7 mouse cellular contexts compared by ENCODE assay signal in the genomic region with DNA sequence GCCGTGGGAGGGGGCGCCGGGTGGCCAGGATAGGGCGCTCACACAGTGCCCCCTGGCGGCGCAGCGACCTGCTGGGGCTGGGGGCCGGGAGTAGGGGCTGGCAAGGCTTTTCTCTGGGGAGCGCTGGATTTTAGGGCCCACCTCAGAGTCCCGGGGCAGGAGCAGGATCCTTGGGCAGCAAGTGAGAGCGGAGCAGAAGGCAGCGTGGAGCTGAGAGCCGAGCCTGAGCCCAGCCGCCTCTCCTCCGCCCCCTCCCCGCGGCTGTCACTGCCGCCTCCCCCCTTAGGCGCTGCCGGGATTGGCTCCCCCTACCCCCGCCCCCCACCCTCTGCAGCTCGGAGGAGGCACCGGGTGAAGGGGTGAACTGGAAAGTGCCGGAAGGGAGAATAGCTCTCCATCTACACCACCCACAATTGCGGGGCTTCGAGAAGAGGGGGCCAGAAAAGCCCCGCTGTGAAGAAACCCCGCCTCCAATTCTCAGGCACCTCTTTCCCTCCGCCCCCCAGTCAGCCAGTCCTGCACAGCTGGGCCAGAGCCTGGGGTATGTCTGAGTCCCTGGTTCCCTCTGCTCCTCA. TPM values are rescaled to one million over a fixed set of nuclear protein-coding genes. Genes with fewer than 3 reads are reported as not detected.
A peak's percentile ranks its signal among the peaks of the same experiment; 100 is the strongest.
DNase-seq lines count a peak whose midpoint lies in the region; ATAC-seq and TF ChIP-seq lines count a peak whose summit lies in the region.

Gene Kcnip2, minus strand, starts transcription at position 231 of the 575 bp plus-strand sequence.

- H3K4me2 ChIP-seq in heart, embryonic 15.5 days: peak within 1 kb of the TSS; percentile 85
- H3K4me2 ChIP-seq in liver, embryonic 14.5 days (ENCODE audit: low read depth): peak within 1 kb of the TSS; percentile 49

- TF ChIP-seq CTCF in liver, embryonic 14.5 days (IDR thresholded peaks at IDR 0.05; ENCODE audit: low read depth): peak; percentile 34

- no peak within 1 kb of the TSS for H3K27ac ChIP-seq in heart, embryonic 15.5 days
- no peak within 1 kb of the TSS for H3K27ac ChIP-seq in liver, embryonic 14.5 days

- TF ChIP-seq EP300 in liver, embryonic 14.5 days (IDR thresholded peaks at IDR 0.05; ENCODE audit: low read depth): no peak

- no peaks in the 10 kb centered on the region for H3K9me3 ChIP-seq in heart, embryonic 15.5 days (replicated peaks)
- no peaks in the 10 kb centered on the region for H3K9me3 ChIP-seq in liver, embryonic 14.5 days (ENCODE audit: control insufficient read depth, low read length)

- H3K4me1 ChIP-seq in heart, embryonic 15.5 days (replicated peaks): peaks cover 34% of the 10 kb centered on the region
- peaks cover 0 to 4% of the 10 kb centered on the region in 2 experiments; a peak in 1 of 4 replicates for H3K4me1 ChIP-seq in liver, embryonic 14.5 days (replicated peaks; ENCODE audit: control insufficient read depth in 2 of 2, insufficient read depth in 2 of 2, low read length in 1 of 2)

- peak within 1 kb of the TSS; percentile 51 for H3K4me3 ChIP-seq in heart, embryonic 15.5 days
- H3K4me3 ChIP-seq in liver, embryonic 14.5 days (ENCODE audit: insufficient read depth in 1 of 2, low read depth in 2 of 2, low read length in 2 of 2): peak within 1 kb of the TSS in 1 of 2 experiments; percentile 26; a peak in 2 of 4 replicates

- peak within 1 kb of the TSS; percentile 39 for H3K9ac ChIP-seq in heart, embryonic 15.5 days
- no peak within 1 kb of the TSS for H3K9ac ChIP-seq in liver, embryonic 14.5 days (replicated peaks)

- peaks cover 12% of the 10 kb centered on the region; the same call in 1 of the 2 replicates for H3K27me3 ChIP-seq in heart, embryonic 15.5 days
- peaks cover 31% of the 10 kb centered on the region for H3K27me3 ChIP-seq in liver, embryonic 14.5 days (ENCODE audit: control insufficient read depth, insufficient read depth, low read length)

- peak; percentile 46 for DNase-seq in Muller cell, postnatal 12 days (ENCODE audit: inconsistent ontology term)
- DNase-seq in embryo, embryonic 10.5 days (ENCODE audit: low spot score): peak; percentile 62
- DNase-seq in kidney, postnatal 25 days: peak; percentile 34 to 71
- no peak for DNase-seq in liver, embryonic 14.5 days (ENCODE audit: low read depth in 3 of 3, low spot score in 3 of 3)
- DNase-seq in right cerebral cortex, adult 2 months (ENCODE audit: low spot score in 2 of 2): peak; percentile 54 to 57
- DNase-seq in natural killer cell, adult 2 months (ENCODE audit: low spot score in 2 of 2): no peak

- peak; percentile 47 for ATAC-seq in heart, embryonic 15.5 days (replicated peaks; ENCODE audit: insufficient number of reproducible peaks, insufficient read depth, low FRiP score, low read depth)
- ATAC-seq in liver, embryonic 14.5 days (ENCODE audit: insufficient read depth): no peak

- no peaks in the 10 kb centered on the region for H3K36me3 ChIP-seq in heart, embryonic 15.5 days
- H3K36me3 ChIP-seq in liver, embryonic 14.5 days (replicated peaks; ENCODE audit: control insufficient read depth, insufficient read depth, low read depth): no peaks in the 10 kb centered on the region

- 0% methylated on average over 18 of the region's 29 CpGs for WGBS in heart, embryonic 15.5 days
- under 1% methylated on average over 28 of the region's 29 CpGs for WGBS in liver, embryonic 14.5 days (ENCODE audit: insufficient replicate concordance)

RNA-seq across cellular contexts. Expression of gene Kcnip2, which starts in this region (rescaled TPM):
- polyA plus RNA-seq in heart, embryonic 15.5 days (2015; fragmentation: Nextera tagmentation; extraction: Ambion mirVana): 6.9 and 10.0 TPM in 2 replicates
- polyA plus RNA-seq in liver, embryonic 14.5 days (2012; rRNA removed): 1.7 TPM in 2 replicates
- 1.5 and 1.7 TPM in 2 replicates for polyA plus RNA-seq in liver, embryonic 14.5 days (2014; fragmentation: Nextera tagmentation; extraction: Ambion mirVana)

Comparison
In these comparisons a context has a peak if more than half of its experiments do, and no peak if none do; other contexts are left out.
1. DNase-seq: peak in Muller cell, postnatal 12 days (single experiment), embryo, embryonic 10.5 days (single experiment), kidney, postnatal 25 days (2 of 2) and right cerebral cortex, adult 2 months (2 of 2); none in liver, embryonic 14.5 days (0 of 3) and natural killer cell, adult 2 months (0 of 2).